Mouse (Mus musculus): ENCODE data around the gene Plppr3.

Plppr3 gene

DNA sequence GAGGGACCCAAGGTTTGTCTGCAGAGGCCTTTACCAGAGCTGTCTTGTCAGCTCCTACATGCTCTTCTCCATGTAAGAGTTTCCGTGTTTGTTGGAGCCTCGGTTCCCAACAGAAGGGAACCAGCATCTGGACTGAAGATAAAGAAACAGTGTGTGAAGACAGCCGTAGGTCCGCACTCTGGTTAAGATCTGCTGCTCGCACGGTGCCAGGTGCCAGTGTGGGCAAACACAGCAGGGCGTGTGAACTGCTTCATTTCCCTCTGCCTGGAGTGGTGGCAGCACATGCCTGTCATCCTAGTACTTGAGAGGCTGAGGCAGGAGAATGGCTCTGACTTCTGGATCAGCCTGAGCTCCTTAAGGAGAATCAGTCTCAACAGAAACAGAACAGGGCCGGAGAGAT, 2.6 kb downstream of the Plppr3 start:
- in situ Hi-C loops (cut with MseI, MboI): no loop called here

DNA sequence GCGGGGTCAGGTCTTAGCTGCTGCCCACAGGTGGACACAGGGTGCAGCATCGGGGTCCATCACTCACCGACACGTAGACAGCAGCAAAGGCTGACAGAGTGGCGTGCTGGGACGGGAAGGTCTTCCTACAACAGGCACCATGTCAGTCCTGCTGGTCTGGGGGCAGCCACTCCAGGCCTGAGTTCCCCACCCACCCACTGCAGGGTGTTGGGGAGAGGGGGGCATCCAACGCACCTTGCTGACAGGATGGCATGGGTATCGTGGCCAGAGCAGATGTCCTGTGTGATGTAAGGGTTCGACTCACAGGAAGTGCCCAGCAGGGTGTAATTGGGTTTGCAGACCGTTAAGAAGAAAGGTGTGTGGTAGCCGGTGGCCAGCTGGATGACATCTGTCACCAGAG, 7.8 kb downstream of the Plppr3 start:
- in situ Hi-C loops (cut with MseI, MboI): no loop called here

DNA sequence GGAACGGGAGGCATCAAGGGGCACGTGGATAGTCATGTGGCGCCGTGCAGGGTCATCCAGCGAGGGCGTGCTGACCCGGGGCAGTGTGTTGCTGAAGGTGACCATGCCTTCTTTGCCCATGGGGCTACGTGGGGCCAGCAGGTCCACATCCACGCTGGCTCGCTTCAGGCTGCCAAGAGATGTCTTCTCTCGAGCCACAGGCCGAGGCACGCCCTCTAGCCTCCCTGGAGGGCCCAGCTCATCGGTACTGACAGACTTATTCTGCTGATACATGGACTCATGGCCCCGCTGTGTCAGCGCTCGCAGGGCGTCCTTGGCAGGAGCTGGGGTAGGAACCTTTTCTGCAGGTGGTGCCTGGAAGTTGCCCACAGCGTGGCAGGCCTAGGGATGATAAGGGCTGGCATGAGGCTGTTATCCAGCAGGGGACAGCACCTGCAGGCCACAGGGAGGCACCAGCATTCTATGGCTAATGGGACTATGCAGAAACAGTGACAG, 8.6 kb downstream of the Plppr3 start:
- in situ Hi-C loops (cut with MseI, MboI): no loop called here

DNA sequence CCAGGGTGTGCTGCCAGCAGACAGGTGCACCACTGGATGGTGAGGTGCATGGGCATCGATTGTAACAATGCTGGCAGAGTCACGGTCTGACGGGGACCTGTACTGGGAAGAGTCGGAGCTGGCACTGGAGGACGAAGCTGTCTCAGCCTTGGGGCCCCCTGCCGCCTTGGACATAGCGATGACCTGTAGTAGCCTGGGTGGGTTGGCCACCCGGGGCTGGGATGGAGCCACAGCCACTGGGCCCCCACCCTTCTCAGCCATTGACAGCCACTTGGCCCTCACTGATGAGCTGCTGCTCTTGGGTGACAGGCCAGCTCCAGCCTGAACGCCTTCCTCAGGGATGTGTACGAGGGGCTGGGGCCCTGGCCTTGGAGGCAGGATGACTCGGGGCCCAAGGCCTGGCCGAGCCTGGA, 9.2 kb downstream of the Plppr3 start:
- in situ Hi-C loops (cut with MseI, MboI): no loop called here

GRCm38 (mm10) chr10:79864351-79865188, 9.9 kb downstream of the Plppr3 start:
- in situ Hi-C loops (cut with MseI, MboI): no loop called here

DNA sequence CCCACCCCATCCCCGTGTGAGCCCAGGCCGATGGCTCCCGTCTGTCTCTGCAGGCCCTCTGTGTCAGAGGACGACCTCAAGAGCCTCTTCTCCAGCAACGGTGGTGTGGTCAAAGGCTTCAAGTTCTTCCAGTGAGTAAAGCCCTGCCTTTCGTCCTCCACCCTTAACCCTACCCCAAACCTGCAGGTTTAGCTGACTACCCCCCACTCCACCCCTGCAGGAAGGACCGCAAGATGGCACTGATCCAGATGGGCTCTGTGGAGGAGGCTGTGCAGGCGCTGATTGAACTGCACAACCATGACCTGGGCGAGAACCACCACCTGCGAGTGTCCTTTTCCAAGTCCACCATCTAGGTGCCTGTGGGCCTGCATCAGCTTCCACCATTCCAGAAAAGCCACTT, 11.5 kb downstream of the Plppr3 start:
- in situ Hi-C loops (cut with MseI, MboI): no loop called here

GRCm38 (mm10) chr10:79862049-79862788, 12.2 kb downstream of the Plppr3 start:
- in situ Hi-C loops (cut with MseI, MboI): no loop called here

DNA sequence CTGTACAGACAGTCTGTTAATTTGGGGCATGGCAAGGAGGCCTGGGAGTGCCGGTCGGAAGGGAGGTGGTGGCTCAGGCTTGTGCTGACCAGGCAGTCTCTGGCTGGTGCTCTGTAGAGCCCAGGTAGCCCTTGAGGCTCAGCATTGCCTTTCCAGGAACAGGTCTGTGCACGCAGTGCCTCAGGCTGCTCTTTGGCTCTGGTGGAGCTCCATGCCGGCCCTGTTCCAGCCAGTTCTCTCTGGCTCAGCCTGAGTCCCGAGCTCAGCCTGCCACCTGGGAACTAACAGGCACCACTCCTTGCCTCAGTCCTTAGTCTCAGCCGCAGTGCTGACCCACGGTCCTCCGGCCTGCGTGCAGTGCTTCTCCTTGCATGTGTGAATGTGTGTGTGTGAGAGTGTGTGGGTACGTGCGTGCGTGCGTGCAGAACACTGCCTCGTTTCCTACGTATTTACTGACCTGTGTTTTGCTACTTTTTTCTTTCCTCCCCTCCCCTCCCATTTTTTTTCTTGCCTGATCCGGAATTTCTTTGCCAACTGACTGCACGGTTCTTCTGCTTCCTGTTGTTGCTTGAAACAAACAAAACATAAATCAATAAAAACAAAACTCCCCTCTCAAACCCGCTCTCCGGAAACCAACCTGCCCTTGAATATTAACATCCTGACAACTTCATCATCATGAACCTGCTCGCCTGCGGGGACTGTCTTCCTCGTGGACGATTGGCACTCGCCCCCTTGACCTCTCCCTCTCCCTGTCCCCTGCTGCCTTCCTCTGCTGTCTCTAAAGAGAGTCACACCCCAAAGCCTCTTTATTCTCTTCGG, 13.0 kb downstream of the Plppr3 start:
- in situ Hi-C loops (cut with MseI, MboI): no loop called here

DNA sequence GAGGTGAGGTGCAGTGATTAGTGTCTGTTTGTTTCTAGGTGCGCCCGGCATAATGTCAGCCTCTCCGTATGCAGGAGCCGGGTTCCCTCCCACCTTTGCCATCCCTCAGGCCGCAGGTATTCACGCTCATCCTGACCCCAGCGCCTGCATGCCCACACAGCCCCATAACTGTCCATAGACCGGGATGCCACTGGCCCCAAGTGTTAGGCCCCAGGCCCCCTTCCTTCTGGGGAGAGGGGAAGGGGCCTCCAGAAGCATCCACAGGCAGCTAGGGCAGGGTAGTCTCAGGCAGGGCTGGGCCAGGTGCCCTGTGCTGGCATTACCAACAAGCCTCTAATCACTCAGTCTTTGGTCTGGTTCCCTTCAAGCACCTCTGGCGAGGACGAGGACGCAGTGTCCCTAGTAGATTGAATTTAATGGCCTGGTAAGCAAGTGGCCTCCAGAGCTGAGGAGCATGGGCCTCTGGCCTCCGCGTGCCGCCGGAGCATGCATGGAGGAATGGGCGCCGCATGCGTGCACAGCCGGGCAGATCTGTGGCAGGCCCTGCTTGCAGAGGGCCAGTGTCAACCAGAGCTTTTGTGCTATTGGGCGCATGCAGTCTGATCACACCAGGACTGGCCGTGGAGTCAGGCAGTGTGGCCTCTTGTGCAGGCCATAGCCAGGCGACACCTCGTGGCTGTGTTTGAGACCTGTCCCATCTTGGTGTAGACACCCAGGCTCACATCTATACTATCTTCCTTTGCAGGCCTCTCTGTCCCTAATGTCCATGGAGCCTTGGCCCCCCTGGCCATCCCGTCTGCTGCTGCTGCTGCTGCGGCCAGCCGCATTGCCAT, 14.1 kb downstream of the Plppr3 start:
- in situ Hi-C loops (cut with MseI, MboI): no loop called here

DNA sequence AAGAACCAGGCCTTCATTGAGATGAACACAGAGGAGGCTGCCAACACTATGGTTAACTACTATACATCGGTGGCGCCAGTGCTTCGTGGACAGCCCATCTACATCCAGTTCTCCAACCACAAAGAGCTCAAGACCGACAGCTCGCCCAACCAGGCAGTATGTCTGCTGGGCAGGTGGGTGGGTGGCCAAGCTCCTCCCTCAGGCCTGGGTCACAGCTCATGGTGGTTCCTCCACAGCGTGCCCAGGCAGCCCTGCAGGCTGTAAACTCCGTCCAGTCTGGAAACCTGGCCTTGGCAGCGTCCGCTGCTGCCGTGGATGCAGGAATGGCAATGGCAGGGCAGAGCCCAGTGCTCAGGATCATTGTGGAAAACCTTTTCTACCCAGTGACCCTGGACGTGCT, 15.3 kb downstream of the Plppr3 start:
- in situ Hi-C loops (cut with MseI, MboI): no loop called here

DNA sequence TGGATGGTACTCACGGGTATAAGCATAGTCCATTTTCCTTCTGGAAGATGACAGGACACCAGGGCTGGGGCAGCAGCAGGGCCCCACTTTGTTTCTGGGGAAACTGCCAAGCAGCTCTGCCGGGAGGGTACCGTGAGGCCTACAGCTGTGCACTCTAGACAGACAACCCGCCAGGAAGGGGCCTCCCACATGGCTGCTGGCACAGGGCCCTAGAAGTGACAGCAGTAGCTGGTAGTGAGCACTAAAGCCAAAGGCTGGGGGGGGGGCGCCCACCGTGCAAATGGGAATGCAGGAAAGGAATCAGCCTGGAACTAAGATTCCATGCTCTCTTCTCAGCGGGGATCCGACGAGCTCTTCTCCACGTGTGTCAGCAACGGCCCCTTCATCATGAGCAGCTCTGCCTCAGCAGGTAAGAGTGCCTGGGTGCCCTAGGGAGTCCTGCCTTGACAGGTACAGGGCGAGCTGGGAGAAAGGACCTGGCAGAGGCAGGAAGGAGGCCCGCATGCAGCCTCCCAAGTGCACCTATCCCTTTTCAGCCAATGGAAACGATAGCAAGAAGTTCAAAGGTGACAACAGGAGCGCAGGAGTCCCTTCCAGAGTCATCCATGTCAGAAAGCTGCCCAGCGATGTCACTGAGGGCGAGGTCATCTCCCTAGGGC, 15.9 kb downstream of the Plppr3 start:
- in situ Hi-C loops (cut with MseI, MboI): no loop called here

- in situ Hi-C loops (cut with MseI, MboI): no loop called here
These were observed 16.5 kb downstream of the Plppr3 start for GRCm38 (mm10) chr10:79857894-79858293.

DNA sequence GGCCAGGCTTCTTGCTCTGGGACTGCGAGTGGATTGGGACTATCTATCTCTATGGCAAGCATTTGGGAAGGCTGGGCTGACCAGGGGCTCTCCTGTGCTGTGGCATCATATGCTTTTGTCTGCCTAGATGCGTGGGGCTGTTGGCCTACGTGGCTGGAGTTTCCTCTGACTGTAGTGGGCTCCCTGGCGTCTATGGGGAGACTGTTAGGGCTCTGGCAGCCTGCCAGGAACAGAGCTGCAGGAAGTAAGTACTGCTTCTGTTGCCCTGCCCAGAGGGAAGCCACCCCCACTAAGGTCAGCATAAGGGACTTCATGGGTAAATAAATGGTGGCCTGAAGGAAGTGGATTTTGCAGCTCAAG, 17.0 kb downstream of the Plppr3 start:
- in situ Hi-C loops (cut with MseI, MboI): no loop called here

DNA sequence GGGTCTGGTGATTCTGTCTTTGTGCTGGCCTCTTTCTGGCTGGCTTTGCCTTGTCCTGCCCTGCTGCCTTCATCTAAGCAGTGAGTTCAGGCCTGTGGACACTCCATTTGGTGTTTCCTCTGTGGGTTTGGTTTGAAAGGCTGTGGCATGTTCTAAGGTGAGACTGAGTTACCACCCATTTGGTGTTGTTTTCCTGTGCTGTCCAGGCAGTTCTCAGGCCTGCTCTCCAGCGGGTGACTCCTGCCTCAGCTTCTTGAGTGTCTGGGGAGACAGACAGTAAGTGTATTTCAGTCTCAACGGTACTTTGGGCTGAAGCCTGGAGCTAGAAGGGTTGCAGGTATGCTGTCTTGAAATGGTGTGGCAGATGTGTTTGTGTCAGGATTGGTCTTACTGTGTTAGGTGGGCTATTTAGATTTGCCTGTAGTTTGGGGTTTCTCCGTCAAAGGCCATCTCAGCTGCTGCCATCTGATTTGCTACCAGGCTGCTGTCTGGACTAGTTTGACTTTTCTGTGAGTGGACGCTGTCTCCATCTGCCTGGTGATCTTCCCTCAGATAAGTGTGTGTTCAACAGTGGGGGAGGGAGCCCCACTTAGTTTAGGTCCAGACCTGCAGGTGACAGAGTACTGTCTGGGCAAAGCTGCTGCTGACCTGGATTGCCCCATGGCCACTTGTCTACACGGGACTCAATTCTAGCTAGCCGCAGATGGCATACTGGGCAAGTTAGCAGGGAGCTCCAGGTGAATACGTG, 17.6 kb downstream of the Plppr3 start:
- in situ Hi-C loops (cut with MseI, MboI): no loop called here

GRCm38 (mm10) chr10:79856280-79856679, 18.2 kb downstream of the Plppr3 start:
- in situ Hi-C loops (cut with MseI, MboI): no loop called here

- in situ Hi-C loops (cut with MseI, MboI): no loop called here
These were observed 18.8 kb downstream of the Plppr3 start for GRCm38 (mm10) chr10:79855558-79856184.

DNA sequence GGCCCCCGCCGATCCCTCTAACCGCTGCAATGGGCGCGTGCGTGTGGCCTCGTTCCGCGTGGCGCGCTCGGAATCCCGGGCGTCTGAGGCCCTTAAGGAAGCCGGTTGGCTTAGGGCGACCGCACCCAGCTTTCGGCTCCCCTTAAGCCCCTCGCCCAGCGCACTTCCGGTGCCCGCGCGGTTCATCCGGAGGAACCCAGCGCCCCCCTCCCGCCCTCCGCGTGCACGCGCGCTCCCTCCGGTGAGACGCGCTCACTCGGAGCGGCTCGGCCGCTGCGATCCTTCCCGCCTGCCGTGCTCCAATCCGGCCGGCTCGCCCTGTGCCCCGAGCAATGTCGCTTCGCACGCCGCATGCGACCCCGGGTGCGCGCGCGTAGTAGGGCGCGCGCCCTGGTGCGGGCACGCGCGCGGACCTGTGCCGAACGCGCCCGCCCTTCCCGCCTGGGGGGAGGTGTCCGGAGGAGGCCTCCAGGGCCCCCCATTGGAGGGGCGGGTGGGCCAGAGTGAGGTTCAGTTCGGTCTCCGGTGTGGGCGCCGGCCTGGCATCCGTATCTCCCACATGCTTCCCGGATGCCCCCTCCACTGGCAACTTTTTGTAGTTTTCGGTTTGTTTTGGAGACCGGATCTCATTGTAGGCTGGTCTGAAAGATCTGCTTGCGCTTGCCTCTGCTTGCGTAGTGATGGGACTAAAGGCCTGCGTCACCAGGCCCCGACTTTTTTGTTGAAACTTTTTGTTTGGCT, 19.5 kb downstream of the Plppr3 start:
- in situ Hi-C loops (cut with MseI, MboI): no loop called here

DNA sequence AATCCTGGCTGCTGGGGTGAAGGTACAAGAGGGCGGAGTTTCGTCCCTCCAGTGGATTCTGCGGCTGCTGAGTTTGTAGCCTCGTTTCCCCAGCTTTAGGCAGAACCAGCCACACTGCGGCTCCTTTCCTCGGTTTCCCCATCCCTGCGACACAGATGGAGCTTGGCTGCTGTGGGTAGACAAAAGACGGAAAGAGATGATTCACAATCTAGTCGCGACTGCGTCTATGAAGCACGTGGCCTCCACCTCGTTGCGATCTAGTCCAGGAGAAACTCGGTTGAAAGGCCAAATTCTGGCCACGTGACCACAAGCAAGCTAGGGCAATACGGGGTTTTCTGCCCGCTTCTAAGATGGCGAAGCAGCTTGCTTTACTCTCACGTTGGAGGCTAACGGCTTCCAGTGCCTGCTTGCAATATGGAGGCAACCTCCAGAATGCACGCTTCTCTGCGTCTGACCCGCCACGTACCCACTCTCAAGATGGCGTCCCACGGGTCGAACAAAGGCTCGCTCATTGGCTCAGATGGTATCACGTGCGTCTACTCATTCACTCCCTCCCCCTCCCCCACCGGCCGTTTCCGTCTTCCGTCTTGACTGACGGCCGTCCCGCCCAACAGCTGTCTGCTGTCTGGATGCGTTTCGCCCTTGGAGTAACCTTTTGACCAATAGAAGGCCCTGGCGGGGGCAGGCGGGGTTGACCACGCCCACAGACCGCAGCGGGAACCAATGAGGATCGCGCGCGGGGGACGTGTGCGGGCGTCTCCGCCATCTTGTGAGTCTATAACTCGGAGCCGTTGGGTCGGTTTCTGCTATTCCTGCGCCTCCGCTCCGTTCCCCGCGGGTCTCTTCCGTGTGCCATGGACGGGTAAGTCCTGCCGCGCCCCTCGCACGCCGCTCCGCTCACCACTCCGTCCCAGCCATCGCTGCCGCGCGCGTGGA, 20.3 kb downstream of the Plppr3 start, which contains the start of gene Ptbp1:
TSS of gene Ptbp1 (plus strand) at position 568 of the 936 bp plus-strand sequence.
- in situ Hi-C loops (cut with MseI, MboI): no loop called here

All from mouse trophoblast stem cell (cell line).